Mouse (Mus musculus) testis, adult 2 months (tissue): ENCODE measurements at regions not wholly inside any gene's neighbourhood (a gene's known extent, or its start where the extent isn't known, plus 50 kb on each side); places are given as distances from the start of the nearest gene placed in this dataset.

ENCODE experiments used
- CTCF ChIP-seq: fragments of 200-500 bp; IDR thresholded peaks from 2 replicates; pipeline ENCODE4 v1.5.1; 2012; ENCODE audit warnings: low read depth, mild to moderate bottlenecking, inconsistent platforms, low read length, moderate library complexity; ENCODE audit not compliant: control insufficient read depth, insufficient read depth, insufficient replicate concordance
- POLR2A ChIP-seq: fragments of 200-500 bp; IDR thresholded peaks from 2 replicates; pipeline ENCODE4 v1.6.1; 2012; ENCODE audit warnings: low read depth, mild to moderate bottlenecking, inconsistent platforms, low read length, moderate library complexity; ENCODE audit not compliant: control insufficient read depth

GRCm38 (mm10) chr11:84618576-84618975 is 93.2 kb upstream of the Lhx1 start:
- TF ChIP-seq POLR2A: no peak
- TF ChIP-seq CTCF: no peak
